Mouse (Mus musculus): ENCODE data around the gene Zcchc3. TPM values are rescaled to one million over a fixed set of nuclear protein-coding genes. Genes with fewer than 3 reads are reported as not detected.

Gene Zcchc3
- 1.7 TPM for polyA plus RNA-seq (2017; shearing (Covaris generic))

DNA sequence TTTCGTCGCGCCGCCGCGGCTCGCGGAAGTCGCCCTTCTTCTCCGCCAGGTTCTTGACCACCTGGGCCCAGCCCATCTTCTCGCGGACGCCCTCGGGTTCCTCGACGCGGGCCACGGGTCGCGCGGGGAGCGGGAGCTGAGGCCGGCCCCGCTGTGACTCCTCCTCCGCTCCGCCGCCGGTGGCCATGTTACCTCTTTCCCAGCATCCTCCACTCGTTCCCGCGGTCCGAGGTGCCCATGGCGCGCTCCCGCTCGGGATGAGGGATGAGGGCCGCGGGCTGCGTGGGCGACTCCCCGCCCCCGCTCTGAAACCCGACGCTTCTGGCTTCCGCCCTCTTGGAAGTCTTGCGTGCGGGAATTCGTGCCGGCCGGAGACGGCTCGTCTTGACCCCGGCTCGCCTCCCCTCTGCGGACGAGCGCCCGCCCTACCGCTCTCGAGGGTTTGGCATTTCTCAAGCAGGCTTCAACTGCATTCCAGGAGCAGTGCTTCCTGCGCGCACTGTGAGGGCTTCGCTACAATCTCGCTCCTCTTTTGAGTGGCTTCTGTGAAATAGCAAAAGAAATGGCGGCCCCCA lies at the start of gene Zcchc3:
Zcchc3 (minus strand) TSS at position 437 of the 575 bp plus-strand sequence.

DNA sequence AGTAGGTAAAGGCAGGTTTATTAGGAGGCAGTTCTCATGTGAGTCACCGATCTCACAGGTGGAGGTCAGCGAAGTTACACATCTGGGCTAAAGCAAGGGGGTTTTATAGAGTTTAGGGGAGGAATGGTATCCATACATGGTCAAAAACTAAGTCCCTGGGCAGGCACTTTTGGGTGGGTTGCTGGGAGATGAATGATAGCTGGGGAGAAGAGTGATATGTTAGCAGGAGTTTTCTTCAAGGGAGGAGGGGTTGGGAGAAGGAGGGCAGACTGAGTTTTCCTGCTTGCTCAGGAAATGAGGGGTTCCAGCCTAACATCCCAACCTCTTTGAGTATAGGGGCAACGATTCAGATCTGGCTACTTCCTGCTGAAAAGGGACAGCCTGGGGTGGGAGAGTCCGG lies 460 bp upstream of the Zcchc3 start, which contains the start of gene 6820408C15Rik:
6820408C15Rik (plus strand) TSS at position 301 of the 400 bp plus-strand sequence.

DNA sequence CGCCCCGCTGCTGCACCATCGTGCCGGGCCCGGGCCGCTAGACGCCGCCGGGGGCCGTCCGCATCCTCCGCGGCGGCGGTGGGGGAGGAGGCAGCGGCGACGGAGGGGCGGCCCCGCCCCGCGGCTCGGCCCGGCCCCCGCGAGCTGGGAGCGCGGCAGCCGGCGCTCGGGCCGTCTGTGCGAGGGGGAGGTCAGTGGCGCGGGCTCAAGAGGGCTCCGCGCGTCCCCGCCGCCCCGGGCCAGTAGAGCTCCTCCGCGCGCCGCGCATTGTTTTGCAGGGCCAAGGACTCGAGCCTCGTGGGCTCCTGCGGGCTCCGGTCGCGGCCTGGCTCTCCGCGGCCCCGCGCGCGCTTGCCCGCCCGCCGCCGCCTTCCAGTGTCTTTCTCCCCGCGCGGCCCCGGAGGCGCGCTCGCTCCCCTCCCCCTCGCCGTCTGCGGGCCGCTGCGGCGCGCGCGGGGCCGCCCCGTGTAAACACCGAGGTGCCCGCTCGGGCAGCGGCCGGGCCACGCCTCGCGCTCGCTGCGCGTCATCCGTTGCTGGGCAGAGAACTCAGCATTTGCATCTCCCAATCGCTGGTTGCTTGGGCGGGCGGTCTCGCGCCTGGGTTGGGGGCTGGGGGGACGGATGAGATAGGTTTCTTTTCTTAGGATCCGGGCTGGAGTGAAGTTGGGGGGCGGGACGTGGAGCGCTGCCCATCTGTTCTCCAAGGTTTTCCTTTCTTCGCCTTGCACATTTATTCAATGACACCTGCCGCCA lies 17.0 kb downstream of the Zcchc3 start, which contains the start of gene Sox12:
Sox12 (minus strand) TSS at position 384 of the 756 bp plus-strand sequence.

DNA sequence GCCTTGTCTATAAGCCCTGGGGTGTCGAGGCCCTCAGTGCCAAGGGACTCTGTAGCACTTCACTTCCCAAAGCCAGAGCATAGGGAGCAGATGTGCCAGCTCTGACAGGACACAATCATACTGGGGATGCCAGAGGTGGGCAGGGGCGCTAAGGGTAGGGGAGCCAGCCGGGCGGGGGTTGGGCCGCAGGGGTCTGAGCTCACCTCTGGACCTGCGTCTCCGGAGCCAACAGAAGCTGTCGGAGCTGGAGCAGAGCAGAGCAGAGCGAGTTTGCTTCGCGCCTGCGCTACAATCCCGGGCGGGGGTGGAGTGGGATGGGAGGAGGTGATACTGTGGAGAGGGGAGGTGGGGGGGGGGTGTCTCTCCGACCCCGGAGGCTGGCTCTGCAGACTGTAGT lies 38.5 kb downstream of the Zcchc3 start, which contains the start of gene Nrsn2:
Nrsn2 (minus strand) TSS at position 294 of the 397 bp plus-strand sequence.

Other genes starting within 250 kb of the Zcchc3 start
- gene Csnk2a1, start 188.2 kb downstream of the Zcchc3 start, polyA plus RNA-seq (2017; shearing (Covaris generic)) = 49.3 TPM
- 50.9 TPM for gene Tbc1d20, start 121.2 kb downstream of the Zcchc3 start, polyA plus RNA-seq (2017; shearing (Covaris generic))
- gene Rbck1, start 82.4 kb downstream of the Zcchc3 start, polyA plus RNA-seq (2017; shearing (Covaris generic)) = 400 TPM
- gene Trib3, start 71.0 kb downstream of the Zcchc3 start, polyA plus RNA-seq (2017; shearing (Covaris generic)) = 4.5 TPM
- not detected for gene Nrsn2, start 38.4 kb downstream of the Zcchc3 start, polyA plus RNA-seq (2017; shearing (Covaris generic))
- gene Sox12, start 17.0 kb downstream of the Zcchc3 start, polyA plus RNA-seq (2017; shearing (Covaris generic)) = 0.11 TPM
- gene 6820408C15Rik, start 560 bp upstream of the Zcchc3 start, polyA plus RNA-seq (2017; shearing (Covaris generic)) = not detected
- not detected for gene Defb23, start 49.6 kb upstream of the Zcchc3 start, polyA plus RNA-seq (2017; shearing (Covaris generic))
- gene Defb20, start 62.0 kb upstream of the Zcchc3 start, polyA plus RNA-seq (2017; shearing (Covaris generic)) = not detected
- gene Defb22, start 75.1 kb upstream of the Zcchc3 start, polyA plus RNA-seq (2017; shearing (Covaris generic)) = not detected
- gene Defb26, start 96.7 kb upstream of the Zcchc3 start, polyA plus RNA-seq (2017; shearing (Covaris generic)) = not detected
- gene Defb28, start 103.2 kb upstream of the Zcchc3 start, polyA plus RNA-seq (2017; shearing (Covaris generic)) = not detected
- not detected for gene Defb29, start 125.1 kb upstream of the Zcchc3 start, polyA plus RNA-seq (2017; shearing (Covaris generic))
- gene Gm17416, start 154.3 kb upstream of the Zcchc3 start, polyA plus RNA-seq (2017; shearing (Covaris generic)) = not detected
- not detected for gene Defb21, start 157.7 kb upstream of the Zcchc3 start, polyA plus RNA-seq (2017; shearing (Covaris generic))
- gene Defb19, start 165.3 kb upstream of the Zcchc3 start, polyA plus RNA-seq (2017; shearing (Covaris generic)) = not detected
- not detected for gene Defb45, start 184.4 kb upstream of the Zcchc3 start, polyA plus RNA-seq (2017; shearing (Covaris generic))
- not detected for gene Defb36, start 189.3 kb upstream of the Zcchc3 start, polyA plus RNA-seq (2017; shearing (Covaris generic))
- gene Defb25, start 208.0 kb upstream of the Zcchc3 start, polyA plus RNA-seq (2017; shearing (Covaris generic)) = not detected
- gene Rem1, start 211.9 kb upstream of the Zcchc3 start, polyA plus RNA-seq (2017; shearing (Covaris generic)) = not detected

Measured in inflammation-experienced regulatory T-cells, adult 16 weeks (primary cell).